Mouse (Mus musculus): ENCODE measurements at regions not wholly inside any gene's neighbourhood (a gene's known extent, or its start where the extent isn't known, plus 50 kb on each side); places are given as distances from the start of the nearest gene placed in this dataset.
"Not testable (repeated sequence)": the region's sequence is repeated elsewhere in the genome, so short reads cannot be mapped to it uniquely, and the experiment has no call there.

- in situ Hi-C loops (cut with MboI; ENCODE audit: low pct_unique_long_range_greater_than_20kb in 1 of 2, low sequenced_read_pairs in 2 of 2, unreplicated experiment in 1 of 2), result no loop called here
Measured at GRCm38 (mm10) chr16:42586196-42586595, 245.7 kb upstream of the Gap43 start.

- in situ Hi-C loops (cut with MboI; ENCODE audit: low pct_unique_long_range_greater_than_20kb in 1 of 2, low sequenced_read_pairs in 2 of 2, unreplicated experiment in 1 of 2), result no loop called here
Measured at GRCm38 (mm10) chr16:42575517-42575946, 235.1 kb upstream of the Gap43 start.

GRCm38 (mm10) chr16:42574978-42575377 is 234.5 kb upstream of the Gap43 start:
- in situ Hi-C loops (cut with MboI; ENCODE audit: low pct_unique_long_range_greater_than_20kb in 1 of 2, low sequenced_read_pairs in 2 of 2, unreplicated experiment in 1 of 2), result no loop called here

- in situ Hi-C loops (cut with MboI; ENCODE audit: low pct_unique_long_range_greater_than_20kb in 1 of 2, low sequenced_read_pairs in 2 of 2, unreplicated experiment in 1 of 2), result no loop called here
Measured at GRCm38 (mm10) chr16:42570246-42570996, 230.0 kb upstream of the Gap43 start.

GRCm38 (mm10) chr16:42569335-42569734 is 228.9 kb upstream of the Gap43 start:
- in situ Hi-C loops (cut with MboI; ENCODE audit: low pct_unique_long_range_greater_than_20kb in 1 of 2, low sequenced_read_pairs in 2 of 2, unreplicated experiment in 1 of 2), result no loop called here

- in situ Hi-C loops (cut with MboI; ENCODE audit: low pct_unique_long_range_greater_than_20kb in 1 of 2, low sequenced_read_pairs in 2 of 2, unreplicated experiment in 1 of 2), result no loop called here
Measured at GRCm38 (mm10) chr16:42549591-42549990, 209.1 kb upstream of the Gap43 start.

- in situ Hi-C loops (cut with MboI; ENCODE audit: low pct_unique_long_range_greater_than_20kb in 1 of 2, low sequenced_read_pairs in 2 of 2, unreplicated experiment in 1 of 2), result no loop called here
Measured at GRCm38 (mm10) chr16:42546229-42547163, 206.0 kb upstream of the Gap43 start.

GRCm38 (mm10) chr16:42517321-42517720 is 176.9 kb upstream of the Gap43 start:
- in situ Hi-C loops (cut with MboI; ENCODE audit: low pct_unique_long_range_greater_than_20kb in 1 of 2, low sequenced_read_pairs in 2 of 2, unreplicated experiment in 1 of 2), result no loop called here

GRCm38 (mm10) chr16:42515929-42516328 is 175.5 kb upstream of the Gap43 start:
- in situ Hi-C loops (cut with MboI; ENCODE audit: low pct_unique_long_range_greater_than_20kb in 1 of 2, low sequenced_read_pairs in 2 of 2, unreplicated experiment in 1 of 2), result no loop called here

- in situ Hi-C loops (cut with MboI; ENCODE audit: low pct_unique_long_range_greater_than_20kb in 1 of 2, low sequenced_read_pairs in 2 of 2, unreplicated experiment in 1 of 2), result no loop called here
Measured at GRCm38 (mm10) chr16:42505107-42505506, 164.7 kb upstream of the Gap43 start.

- in situ Hi-C loops (cut with MboI; ENCODE audit: low pct_unique_long_range_greater_than_20kb in 1 of 2, low sequenced_read_pairs in 2 of 2, unreplicated experiment in 1 of 2), result no loop called here
Measured at GRCm38 (mm10) chr16:42501713-42502112, 161.3 kb upstream of the Gap43 start.

- in situ Hi-C loops (cut with MboI; ENCODE audit: low pct_unique_long_range_greater_than_20kb in 1 of 2, low sequenced_read_pairs in 2 of 2, unreplicated experiment in 1 of 2), result not testable (repeated sequence)
Measured at GRCm38 (mm10) chr16:42501109-42501508, 160.7 kb upstream of the Gap43 start.

GRCm38 (mm10) chr16:42499514-42499913 is 159.1 kb upstream of the Gap43 start:
- in situ Hi-C loops (cut with MboI; ENCODE audit: low pct_unique_long_range_greater_than_20kb in 1 of 2, low sequenced_read_pairs in 2 of 2, unreplicated experiment in 1 of 2), result no loop called here

GRCm38 (mm10) chr16:42498368-42498767 is 157.9 kb upstream of the Gap43 start:
- in situ Hi-C loops (cut with MboI; ENCODE audit: low pct_unique_long_range_greater_than_20kb in 1 of 2, low sequenced_read_pairs in 2 of 2, unreplicated experiment in 1 of 2), result no loop called here

GRCm38 (mm10) chr16:42493596-42493995 is 153.1 kb upstream of the Gap43 start:
- in situ Hi-C loops (cut with MboI; ENCODE audit: low pct_unique_long_range_greater_than_20kb in 1 of 2, low sequenced_read_pairs in 2 of 2, unreplicated experiment in 1 of 2), result no loop called here

GRCm38 (mm10) chr16:42488745-42489144 is 148.3 kb upstream of the Gap43 start:
- in situ Hi-C loops (cut with MboI; ENCODE audit: low pct_unique_long_range_greater_than_20kb in 1 of 2, low sequenced_read_pairs in 2 of 2, unreplicated experiment in 1 of 2), result no loop called here

GRCm38 (mm10) chr16:42479978-42480377 is 139.5 kb upstream of the Gap43 start:
- in situ Hi-C loops (cut with MboI; ENCODE audit: low pct_unique_long_range_greater_than_20kb in 1 of 2, low sequenced_read_pairs in 2 of 2, unreplicated experiment in 1 of 2), result no loop called here

GRCm38 (mm10) chr16:42466976-42467375 is 126.5 kb upstream of the Gap43 start:
- in situ Hi-C loops (cut with MboI; ENCODE audit: low pct_unique_long_range_greater_than_20kb in 1 of 2, low sequenced_read_pairs in 2 of 2, unreplicated experiment in 1 of 2), result no loop called here

GRCm38 (mm10) chr16:42456335-42456984 is 116.0 kb upstream of the Gap43 start:
- in situ Hi-C loops (cut with MboI; ENCODE audit: low pct_unique_long_range_greater_than_20kb in 1 of 2, low sequenced_read_pairs in 2 of 2, unreplicated experiment in 1 of 2), result no loop called here

All from mouse embryonic stem cell (cell line).